Mouse (Mus musculus) cerebellum, adult 9-11 months (tissue): ENCODE measurements at regions not wholly inside any gene's neighbourhood (a gene's known extent, or its start where the extent isn't known, plus 50 kb on each side); places are given as distances from the start of the nearest gene placed in this dataset.

Experiments
- DNase-seq: peaks from one replicate; pipeline ENCODE4 v3.0.0; 2022

DNA sequence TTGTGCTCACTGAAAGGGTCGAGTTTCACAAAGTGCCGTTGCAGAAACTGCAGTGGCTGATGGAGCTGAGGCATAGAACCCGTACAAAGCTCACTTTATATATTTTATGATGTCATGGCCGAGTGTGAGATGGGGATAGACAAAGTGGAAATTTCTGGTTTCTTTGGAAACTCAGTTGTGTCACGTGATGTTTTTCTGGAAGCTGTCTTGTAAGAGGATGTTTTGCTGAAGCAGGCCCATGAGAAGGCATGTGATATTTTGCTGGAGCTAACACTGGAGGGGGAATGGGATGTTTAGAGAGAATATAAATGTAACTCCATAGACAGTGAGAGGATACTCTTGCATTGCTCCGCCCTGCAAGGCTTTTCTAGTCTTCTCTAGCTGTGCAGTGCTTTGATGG, 311.7 kb downstream of the Tmem132b start:
- DNase-seq, result no peak

DNA sequence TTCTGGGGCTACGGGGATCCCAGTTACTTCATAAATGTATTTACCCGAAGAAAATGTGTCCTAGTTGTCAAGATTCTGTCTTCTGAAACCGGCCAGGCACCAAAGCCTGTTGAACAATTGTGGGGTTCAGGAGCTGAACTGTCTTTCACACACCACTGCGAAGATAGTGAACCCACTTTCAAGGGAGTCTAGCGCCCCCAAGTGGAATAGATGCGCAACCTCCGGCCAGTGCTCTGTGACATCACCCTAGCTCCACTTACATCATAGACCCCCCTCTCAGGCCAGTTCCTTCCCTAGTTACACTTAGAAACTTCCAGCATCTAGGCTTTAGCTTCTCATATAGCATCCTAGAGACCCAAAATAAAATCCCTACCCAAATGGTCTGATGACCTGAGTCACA, 318.1 kb downstream of the Tmem132b start:
- DNase-seq, result no peak

DNA sequence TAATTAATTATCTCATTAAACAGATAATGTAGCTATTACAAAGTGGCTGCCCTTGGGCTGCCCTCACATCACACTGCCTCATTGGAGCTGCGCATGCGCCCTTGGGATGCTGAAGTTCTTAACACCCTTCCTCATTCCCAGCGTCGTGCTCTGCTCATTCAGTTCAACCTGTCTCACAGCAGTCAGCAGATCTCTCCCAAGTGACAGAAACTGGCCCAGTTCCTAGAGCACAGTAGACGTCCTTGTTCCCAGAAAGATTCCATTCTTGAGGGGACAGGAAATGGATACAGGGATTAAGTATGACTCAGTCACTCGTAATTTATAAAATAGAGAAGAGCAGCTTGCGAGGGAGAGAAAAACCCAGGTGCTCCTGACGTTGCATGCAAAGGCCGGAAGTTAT, 344.7 kb downstream of the Tmem132b start:
- DNase-seq, result no peak

DNA sequence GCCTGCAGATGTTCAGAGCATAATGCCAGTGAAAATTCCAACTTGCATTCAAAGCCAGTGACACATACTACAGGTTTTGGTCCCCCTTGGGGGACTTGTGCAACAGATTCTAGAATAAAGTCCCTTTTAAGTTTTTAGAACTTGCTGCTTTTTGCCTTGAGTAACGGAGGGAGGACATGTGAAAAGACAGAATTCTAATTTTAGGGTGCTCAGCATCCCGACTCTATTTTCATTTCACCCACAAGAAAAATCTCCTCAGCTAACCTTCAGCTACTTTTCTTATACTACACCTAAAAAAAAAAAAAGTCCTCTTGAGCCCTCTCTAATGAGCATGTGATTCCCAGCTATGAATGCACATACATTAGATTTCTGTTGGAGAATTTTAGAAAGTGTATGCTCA, 357.3 kb downstream of the Tmem132b start:
- no peak for DNase-seq

DNA sequence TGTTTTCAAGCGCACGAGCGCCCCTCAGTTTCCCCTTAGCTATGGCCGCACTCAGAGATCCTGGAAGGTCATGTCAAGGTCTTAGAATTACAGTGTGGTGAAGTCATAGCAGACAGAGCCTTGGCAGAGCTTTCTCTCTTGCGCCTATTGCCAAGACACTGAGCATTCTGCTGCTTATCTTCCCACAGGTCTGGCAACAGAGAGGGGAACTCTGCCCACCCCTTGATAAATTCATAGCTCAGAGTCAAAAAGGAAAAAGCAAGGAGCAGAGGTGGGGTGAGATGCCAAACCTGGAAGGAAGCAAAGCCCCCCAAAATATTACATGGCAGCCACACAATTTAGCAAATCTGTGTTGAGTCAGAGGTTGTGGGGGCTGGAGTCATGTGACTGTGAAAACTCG, 362.3 kb downstream of the Tmem132b start:
- DNase-seq, result no peak

DNA sequence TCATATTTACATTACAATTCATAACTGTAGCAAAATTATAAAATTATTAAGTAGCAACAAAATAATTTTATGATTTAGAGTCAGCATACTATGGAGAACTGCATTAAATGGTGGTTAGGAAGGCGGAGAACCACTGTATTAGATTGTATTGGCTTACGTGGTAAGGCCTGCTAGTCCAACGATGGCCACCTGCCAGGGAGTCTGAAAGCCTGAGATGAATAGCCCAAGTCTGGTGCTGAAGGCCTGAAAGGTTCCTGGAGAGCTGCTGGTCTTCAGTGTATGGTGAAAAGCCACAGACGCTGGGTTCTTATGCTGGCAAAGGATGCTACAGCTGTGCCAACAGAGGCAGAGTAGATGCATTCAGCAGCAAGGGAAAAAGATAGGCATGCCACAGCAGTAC, 370.5 kb downstream of the Tmem132b start:
- no peak for DNase-seq

DNA sequence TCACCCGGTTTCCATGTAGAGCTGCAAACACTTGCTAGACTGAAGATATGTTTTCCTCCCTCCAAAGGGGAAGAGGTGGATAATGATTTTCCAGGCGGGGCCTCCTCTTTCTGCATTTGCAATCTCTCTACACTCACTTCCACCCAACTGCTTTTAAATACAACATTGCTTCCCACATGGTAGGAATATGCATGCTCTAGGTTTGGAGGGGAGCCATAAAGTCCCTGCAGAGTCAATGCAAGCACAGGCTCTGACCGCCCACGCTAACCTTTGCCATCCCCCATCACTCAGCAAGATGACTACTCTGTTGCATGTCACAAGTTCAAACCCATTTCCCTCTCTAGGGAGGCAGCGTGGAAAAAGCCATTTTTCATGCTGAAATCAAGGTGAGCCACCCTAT, 372.9 kb downstream of the Tmem132b start:
- no peak for DNase-seq

DNA sequence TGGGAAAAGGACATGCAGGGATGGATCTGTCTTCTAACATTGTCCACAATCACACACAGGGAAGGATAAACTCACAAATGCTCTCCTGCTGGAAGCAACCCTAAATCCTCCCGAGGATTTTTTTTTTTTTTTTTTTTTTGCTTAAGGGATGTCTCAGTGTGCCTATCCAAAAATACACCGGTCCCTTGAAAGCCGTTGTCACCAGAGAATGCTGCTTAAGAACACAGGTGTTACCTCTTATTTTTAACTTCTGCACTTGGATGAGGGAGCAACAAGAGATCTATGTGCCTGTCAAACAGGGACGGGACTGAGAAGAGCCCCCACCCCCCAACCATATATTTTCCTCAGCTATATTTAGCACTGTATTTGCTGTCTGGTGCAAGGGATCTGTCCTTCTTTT, 375.8 kb downstream of the Tmem132b start:
- DNase-seq, result no peak

DNA sequence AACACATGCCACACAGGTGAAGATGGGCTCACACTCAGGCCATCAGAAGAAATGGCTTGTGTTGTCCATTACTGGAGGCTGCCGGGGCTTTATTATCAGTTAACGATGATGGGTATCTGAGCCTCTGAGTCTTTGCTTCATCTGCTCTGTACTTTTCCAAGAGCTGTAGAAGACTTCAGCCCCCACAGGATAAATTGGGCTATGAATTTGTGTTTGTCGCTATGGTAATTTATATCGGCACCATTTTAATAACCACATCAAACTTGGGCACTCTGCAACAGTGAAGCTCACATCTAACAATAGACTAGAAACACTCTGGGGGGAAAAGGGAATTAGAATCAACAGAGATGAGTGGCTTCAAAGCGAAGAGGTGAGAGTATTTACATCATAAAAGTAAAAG, 376.3 kb downstream of the Tmem132b start:
- no peak for DNase-seq

DNA sequence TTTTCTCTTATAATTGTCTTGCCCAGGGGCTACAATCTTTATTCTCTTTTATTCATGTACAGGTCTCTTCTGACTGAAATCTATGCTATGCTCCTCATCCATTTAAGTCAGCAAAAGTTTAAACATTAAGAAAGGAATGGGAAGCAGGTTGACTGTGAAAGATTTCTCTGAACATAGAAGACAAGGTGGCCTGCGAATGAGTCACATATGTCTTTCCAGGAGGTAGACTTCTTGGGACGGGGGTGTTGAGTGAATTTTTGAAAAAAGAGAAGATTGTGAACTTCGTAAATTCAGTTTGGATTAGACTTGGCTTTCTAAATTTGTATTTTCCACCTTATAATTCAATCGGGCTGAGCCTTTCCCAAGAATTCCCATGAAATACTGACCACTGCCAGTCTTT, 384.3 kb downstream of the Tmem132b start:
- no peak for DNase-seq

DNA sequence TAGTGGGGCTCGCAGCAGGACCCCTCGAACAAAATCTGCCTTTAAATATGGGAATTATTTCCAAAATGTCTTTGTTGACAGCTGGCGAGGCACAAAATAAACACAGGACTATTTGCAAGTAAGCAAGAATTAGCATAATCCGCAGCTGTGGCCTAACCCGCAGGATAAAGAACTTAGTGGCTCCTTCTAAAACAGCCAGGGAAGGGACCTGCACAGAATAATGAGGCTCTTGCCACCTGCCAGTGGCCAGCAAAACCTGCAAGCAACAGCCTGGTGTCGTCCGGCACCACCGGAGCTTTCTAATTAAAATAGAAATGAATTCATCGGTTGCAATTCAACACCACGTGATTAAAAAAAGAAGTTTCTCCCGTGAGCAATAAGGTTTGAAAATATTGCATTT, 389.4 kb downstream of the Tmem132b start:
- DNase-seq, result no peak

DNA sequence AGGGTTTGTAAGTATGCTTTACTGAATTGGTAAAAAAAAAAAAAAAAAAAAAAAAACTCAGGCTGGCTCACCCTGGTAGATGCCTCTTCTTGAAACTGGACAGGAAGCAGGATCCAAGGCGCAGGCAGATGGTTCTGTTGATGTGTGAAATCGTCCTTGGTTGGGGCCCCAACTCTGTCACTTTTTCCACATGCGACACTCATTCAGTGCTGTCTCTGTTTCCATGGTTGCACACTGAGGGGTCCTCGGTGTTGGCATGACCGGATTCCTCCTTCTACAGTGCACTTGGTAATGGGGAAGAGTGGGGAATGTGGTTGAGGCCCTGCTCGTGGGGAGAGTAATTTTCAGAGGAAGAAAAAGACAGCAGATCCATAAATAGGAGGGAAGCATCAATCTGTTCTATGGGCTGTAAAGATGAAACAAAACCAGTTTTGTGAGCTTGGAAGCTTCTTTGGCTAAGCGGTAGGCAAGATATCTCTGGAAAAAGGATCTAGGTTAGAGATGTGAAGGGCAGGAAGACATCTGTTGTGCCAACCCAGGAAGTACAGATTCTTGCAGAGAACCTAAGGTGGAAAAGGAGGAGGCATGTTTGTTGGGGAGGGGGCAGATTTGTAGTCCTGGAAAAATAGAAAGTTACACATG, 394.4 kb downstream of the Tmem132b start:
- DNase-seq, result no peak

DNA sequence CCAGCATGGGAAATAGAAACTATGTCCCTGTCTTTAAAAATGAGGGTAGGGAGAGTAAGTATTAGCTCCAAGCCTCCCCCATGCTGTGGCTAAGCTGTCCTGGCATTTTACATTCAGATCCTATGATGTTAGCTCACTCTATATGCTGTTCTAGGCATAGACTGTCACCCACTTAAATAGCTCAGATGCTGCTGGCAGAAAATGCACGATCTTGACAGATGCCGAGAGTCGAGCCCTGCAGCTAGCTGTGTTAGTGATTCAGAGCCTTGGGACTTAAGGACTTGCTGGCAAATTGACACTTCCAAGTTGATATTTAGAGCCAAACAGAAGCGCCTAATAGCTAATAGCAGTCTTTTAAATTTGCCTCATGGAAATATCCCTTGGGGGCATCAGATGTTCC, 399.9 kb downstream of the Tmem132b start:
- DNase-seq, result no peak

DNA sequence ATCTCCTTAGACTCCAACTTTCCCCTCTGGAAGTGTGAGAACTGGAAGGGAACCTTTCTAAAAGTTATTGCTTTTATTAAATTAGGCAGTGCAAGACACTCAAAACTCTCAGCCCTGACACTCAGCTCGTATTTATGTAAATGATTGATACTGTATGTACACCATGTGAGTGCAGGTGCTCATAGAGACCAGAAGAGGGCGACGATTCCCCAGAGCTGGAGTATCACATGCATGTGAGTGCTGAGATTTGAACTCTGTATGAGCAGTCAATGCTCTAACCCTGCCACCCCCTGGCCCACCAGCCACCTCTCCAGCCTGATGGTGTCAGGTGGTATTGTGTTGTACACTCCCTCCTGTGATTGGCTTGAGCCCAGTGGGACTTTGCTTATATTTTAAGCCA, 407.8 kb downstream of the Tmem132b start:
- DNase-seq, result no peak

DNA sequence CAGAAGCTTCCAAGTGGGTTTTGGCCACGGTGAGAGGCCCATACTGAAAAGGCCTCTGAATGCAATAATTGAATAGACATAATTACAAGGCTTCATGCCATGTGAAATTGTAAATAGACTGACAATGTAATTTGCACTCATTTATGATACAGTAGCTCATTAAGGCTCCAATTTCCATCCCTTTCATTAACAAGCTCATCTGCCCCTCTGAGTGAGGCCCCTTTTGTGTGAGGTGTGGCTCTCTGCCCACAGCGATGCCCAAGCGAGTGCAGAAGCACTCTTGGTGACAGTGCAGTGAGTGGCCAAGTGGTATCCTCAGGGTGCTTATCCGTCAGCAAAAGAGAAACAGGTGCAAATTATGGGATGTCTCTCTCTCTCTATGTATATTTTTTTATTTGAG, 415.2 kb downstream of the Tmem132b start:
- no peak for DNase-seq

DNA sequence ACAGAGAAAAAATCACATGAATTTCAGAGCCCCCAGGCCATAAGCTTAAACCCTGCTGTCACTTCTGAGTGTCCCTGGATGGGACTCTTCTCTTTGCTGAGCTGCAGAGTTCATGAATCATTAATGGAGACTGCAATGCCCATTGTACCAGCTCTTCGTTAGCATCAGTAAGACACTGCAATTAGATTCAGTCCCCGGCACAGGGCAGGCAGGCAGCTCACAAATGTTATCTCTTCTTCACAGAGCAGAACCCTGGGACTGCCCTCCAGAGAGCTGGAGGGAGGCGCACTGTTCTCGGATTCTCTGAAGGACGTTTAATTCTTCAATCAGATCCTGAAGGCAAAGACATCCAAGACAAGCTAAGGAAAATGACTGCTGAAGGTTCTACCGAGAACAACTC, 420.1 kb downstream of the Tmem132b start:
- DNase-seq, result no peak

DNA sequence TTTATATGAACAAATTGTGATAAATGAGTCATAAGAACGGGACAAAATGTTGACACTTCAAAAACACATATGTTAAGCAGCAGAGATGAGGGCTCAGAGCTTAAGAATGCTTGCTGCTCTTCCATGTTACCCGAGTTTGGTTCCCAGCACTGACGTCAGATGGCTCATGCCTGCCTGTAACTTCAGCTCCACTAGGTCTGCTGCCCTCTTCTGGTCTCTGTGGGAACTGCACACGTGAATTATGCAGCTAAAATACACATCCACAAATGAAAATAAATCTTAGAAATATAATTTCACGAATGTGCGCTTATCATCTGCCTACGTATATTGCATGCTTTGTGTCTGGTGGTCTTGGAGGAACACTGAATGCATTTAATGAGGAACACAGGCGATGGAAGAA, 432.5 kb downstream of the Tmem132b start:
- no peak for DNase-seq

DNA sequence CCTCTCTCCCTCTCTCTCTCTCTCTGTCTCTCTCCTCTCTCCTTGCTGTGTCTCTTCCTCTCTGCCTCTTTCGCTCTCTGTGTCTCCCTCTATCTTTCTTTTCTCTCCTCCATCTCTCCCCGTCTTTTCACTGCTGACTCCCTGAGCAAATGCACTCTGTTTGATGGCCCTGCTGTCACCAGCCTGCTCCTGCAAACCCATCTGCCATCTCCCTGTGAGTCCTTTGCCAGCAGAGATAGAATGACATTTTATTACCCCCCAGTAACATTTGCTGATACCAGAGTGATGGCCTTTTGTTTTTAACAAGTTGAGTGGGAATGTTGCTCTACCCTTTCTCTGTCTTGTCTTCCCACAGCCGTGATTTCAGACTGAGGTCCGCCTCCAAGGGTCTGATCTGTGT, 436.6 kb downstream of the Tmem132b start:
- DNase-seq, result no peak

DNA sequence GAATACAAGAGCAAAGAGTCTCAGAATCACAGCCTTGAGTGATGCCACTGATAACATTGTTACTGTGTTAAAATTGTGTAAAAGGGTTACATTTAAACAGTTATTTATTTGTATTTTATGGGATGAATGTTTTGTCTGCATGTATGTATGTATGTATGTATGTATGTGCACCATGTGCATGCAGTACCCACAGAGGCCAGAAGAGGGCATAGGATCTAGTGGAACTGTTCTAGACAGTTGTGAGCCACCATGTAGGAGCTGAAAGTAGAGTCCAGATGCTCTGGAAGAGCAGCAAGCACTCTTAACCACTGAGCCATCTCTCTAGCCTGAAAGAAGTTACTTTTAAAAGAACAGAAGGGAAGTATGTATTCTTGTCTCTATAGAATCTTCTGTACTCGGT, 442.5 kb downstream of the Tmem132b start:
- DNase-seq, result no peak

DNA sequence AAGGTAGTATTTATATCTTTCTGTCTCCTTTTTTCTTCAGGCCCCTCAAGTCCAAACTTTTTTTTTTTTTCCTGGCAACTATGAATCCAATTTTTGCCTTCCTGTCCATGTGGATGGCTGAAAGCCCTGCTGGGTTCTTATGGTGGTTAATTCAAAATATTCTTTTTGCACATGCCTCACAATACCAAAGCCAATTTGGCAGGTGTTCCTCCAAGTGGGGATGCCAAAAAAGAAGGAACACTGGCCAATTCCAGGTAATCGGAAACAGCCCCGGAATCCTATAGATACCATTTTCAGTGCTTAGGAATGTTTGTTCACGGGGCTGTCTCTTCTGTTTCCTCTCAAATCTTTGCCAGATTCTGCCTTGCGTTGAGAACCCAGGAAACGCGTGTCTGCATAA, 448.2 kb downstream of the Tmem132b start:
- DNase-seq, result peak; percentile 10

DNA sequence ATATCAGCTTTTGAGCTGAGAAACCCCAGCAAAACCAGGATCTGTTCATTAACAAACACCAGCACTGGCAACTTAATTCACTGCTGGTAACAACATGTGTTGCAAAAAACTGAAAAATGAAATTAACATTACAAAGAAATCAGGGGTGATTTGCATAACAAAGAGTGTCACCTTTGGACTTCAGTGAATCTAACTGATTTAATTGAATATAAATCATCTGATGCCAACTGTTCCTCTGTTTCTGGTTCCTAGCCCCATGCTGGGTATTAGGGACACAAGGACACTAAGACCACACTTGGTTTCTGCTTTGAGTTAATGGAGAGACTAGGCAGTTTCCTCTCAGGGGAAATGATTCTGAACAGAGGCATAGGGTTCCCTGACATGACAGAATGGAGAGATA, 453.8 kb downstream of the Tmem132b start:
- no peak for DNase-seq

DNA sequence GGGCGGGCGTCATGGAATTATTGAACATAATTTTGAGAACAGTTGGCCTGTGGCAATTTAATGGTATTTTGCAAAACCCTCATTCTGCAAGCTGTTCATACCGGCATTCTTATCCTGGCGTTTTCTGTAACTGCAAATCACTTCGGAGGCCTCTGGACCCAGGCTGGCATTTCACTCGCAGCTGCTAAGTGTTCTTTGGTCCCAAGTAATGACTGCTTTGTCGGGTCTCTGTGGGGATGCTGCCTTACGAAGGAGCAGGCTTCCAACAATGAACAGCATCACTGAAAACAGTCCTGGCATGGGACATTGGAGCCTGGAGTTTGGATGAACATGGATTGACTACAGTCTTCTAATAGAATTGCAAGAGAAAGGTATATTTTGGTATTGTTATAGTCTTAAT, 465.6 kb downstream of the Tmem132b start:
- DNase-seq, result no peak

DNA sequence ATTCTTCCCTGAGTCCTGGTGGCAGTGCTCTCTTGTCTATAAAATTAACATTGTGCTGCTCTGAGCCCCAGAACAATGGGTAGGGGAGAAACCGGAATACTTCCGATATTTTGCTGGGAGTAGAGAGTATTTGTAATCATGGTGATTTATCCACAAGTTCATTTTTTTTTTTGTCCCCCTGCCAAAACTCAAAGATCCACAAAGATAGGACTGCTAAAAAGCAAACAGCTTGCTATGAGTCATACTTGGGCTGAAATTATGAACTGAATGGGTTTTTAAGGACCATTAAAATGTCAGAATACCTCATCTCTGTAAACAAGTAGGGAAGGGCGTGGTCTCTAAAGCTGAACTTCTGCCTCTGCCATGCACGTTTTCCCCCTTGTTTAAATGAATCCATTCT, 476.3 kb downstream of the Tmem132b start:
- no peak for DNase-seq

DNA sequence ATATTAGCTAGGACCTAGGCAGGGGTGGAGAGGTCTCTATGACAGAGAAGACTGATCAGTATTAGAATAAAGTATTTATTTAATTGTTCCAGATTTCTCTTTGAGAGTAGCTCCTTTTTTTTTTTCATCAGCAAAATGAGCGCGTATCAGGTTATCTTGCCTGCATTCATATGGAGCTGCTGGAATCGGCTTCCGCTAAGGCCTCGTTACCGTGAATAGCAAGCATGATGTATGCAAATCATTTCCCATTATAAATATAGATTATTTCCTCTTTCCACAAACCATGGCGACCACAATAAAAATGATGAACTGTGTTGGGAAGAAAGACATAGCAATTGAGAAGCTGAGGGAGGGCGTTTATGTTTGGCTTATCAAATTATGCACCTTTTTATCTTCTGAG, 476.7 kb downstream of the Tmem132b start:
- DNase-seq, result no peak

DNA sequence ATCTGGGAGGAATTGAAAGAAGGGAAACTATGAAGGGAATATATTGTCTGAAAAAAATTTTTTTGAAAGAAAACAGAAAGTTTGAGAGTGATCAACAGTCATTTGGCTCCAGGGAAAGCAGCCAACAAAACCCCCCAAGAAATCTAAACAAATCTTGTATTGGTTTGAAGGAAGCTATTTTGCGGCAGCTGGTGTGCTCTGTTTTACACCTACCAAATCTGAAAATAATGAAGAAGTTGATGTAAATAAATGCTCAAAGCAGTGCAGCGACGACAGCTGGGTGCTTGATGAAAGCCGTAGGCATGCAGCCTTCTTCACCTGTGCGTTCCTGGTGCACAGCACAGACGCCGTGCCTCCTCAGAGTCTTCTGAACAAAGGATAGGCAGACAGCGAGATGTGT, 488.2 kb downstream of the Tmem132b start:
- DNase-seq, result no peak

DNA sequence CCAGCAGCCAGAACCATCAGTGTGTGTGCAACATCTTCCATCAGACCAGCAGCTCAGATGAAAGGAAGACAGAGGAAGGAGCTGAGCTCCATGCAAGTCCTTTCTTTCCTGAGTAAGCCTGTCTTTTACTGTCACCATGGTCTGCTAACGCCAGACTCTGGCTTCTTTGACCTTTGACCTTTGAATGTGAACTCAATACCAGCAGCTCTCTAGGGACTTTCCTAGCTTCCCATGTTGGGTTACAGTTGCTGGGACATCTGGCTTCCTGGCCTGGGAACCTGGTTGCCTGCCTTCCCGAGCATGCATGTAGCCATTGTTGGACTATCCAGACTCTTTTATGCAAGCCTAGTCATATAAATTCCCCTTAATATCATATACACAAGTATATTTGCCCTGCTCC, 492.3 kb downstream of the Tmem132b start:
- DNase-seq, result no peak
